Mouse (Mus musculus) lung, postnatal 0 days (tissue): ENCODE data around the gene Mmp11.

ENCODE experiments used
- CTCF ChIP-seq: IDR thresholded peaks from 2 replicates; pipeline ENCODE4 v1.5.1; 2016; ENCODE audit warnings: antibody characterized with exemption, mild to moderate bottlenecking
- EP300 ChIP-seq: IDR thresholded peaks from 2 replicates; pipeline ENCODE4 v1.6.1; 2016; ENCODE audit warnings: antibody characterized with exemption, mild to moderate bottlenecking, control low read depth

DNA sequence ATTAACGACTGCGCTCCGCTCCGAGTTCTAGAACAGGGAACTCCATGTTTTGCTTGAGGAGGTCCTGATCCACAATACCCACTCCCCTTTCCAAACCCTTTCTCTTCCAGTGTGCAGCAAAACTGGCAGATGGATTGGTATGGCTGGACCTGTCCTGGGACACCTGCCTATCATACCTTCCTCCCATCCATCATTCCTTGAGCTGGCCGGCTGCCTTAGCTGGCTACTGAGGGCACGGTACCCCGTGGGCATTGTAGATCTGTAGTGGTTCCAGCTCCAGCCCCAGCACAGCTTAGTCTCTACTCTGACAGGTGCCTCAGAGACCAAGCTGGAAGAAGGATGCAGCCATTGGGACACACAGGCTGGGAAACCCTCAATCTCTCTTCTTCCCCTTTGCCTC is 5.0 kb downstream of the Mmp11 start:
- TF ChIP-seq CTCF (no peak), EP300 (no peak)
